ENCODE assay signal across 30 mouse cellular contexts in the genomic region with DNA sequence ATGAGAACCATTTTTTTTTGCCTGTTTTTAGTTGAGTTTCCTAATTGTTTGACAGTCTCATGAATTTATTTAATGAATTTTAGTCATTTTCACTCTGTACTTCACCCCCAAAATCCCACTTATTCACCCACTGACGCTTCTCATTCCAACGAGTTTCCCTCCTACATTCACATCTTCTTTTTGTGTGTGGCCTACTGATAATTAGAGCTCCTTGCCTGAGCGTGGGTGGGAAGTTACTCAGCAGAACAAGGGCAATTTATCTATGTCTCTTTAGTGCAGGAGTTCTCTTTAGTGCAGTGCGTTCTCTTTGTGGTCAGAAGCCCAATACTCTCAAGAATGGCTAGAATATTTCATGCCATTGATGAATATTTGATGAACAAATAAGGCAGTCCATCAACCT.
A peak's percentile ranks its signal among the peaks of the same experiment; 100 is the strongest.
DNase-seq lines count a peak whose midpoint lies in the region; ATAC-seq and TF ChIP-seq lines count a peak whose summit lies in the region.
"Had no signal": no experiment of that assay in that cellular context is flagged by ENCODE, and none has a peak within 500 bp of the region (broad histone marks: within the 10 kb centered on the region; RNA-seq: fewer than 3 reads in every experiment).

No protein-coding gene starts in this region.

- TF ChIP-seq CTCF in MEL (IDR thresholded peaks at IDR 0.05 in 2 of 3, conservative IDR thresholded peaks at IDR 0.05 in 1 of 3; ENCODE audit: control insufficient read depth in 1 of 3, insufficient read depth in 1 of 3, low read depth in 2 of 3, low read length in 3 of 3, poor library complexity in 1 of 3, severe bottlenecking in 1 of 3) = no peak

- peaks cover 0 to 2% of the 10 kb centered on the region in 2 experiments; a peak in 1 of 4 replicates for H3K36me3 ChIP-seq in MEL (ENCODE audit: control insufficient read depth in 1 of 2, insufficient read depth in 2 of 2, low read length in 2 of 2)
- no peaks in the 10 kb centered on the region for H3K36me3 ChIP-seq in midbrain, embryonic 13.5 days
- H3K36me3 ChIP-seq: embryonic facial prominence, embryonic 10.5 days; embryonic facial prominence, embryonic 13.5 days; forebrain, embryonic 12.5 days; forebrain, embryonic 15.5 days; heart, embryonic 13.5 days had no signal

- ATAC-seq in midbrain, embryonic 13.5 days = no peak
- ATAC-seq: activated CD4-positive, CD25-positive, alpha-beta regulatory T cell, adult 4 months; forebrain, embryonic 15.5 days; hindbrain, postnatal 0 days; inflammation-experienced regulatory T-cells, adult 6 months had no signal

- no peaks in the 10 kb centered on the region for H3K27me3 ChIP-seq in MEL (ENCODE audit: control insufficient read depth in 1 of 2, insufficient read depth in 2 of 2, low read length in 2 of 2)
- no peaks in the 10 kb centered on the region for H3K27me3 ChIP-seq in midbrain, embryonic 13.5 days
- H3K27me3 ChIP-seq: embryonic facial prominence, embryonic 13.5 days; forebrain, embryonic 12.5 days; forebrain, embryonic 15.5 days; heart, embryonic 13.5 days had no signal

- WGBS in midbrain, embryonic 13.5 days = 74% methylated on average over 4 of the region's 4 CpGs

- TF ChIP-seq RAD21 in MEL (IDR thresholded peaks at IDR 0.05; ENCODE audit: low read depth, low read length) = no peak

- DNase-seq in frontal cortex, adult 2 months (ENCODE audit: extremely low spot score in 1 of 2, low spot score in 1 of 2) = peak; percentile 9 to 34
- DNase-seq in frontal cortex, postnatal 10 days (ENCODE audit: low spot score in 2 of 2) = no peak
- peak; percentile 11 for DNase-seq in layer of hippocampus, adult 9-11 months
- no peak for DNase-seq in layer of hippocampus, adult 9-10 months (ENCODE audit: low spot score)
- peak; percentile 24 for DNase-seq in MEL (ENCODE audit: low read depth, low spot score)
- DNase-seq in brain, adult 2 months (ENCODE audit: low read depth, low spot score) = peak; percentile 74
- DNase-seq in cerebellum, adult 9-11 months = no peak
- DNase-seq: adrenal gland, adult 8-10 months; adrenal gland, postnatal 36 days; cerebellum, adult 11 months; cerebellum, adult 2 months; cerebellum, postnatal 10 days; cerebellum, postnatal 36 days; embryo, embryonic 11 days; gastrocnemius, adult 2 months; gastrocnemius, postnatal 14 days; heart, adult 11 months; heart, postnatal 14 days; heart, postnatal 4 days had no signal

- TF ChIP-seq EP300 in MEL (IDR thresholded peaks at IDR 0.05; ENCODE audit: low read depth in 1 of 2, low read length in 2 of 2) = peak; percentile 36 to 58; a peak in 3 of 4 replicates

- no peaks in the 10 kb centered on the region for H3K79me2 ChIP-seq in MEL (ENCODE audit: control insufficient read depth, insufficient read depth, low read length, poor library complexity)

- H3K4me3 ChIP-seq in MEL (ENCODE audit: control insufficient read depth in 1 of 2, insufficient read depth in 1 of 2, low read depth in 2 of 2, low read length in 2 of 2) = no peak overlapping the region
- H3K4me3 ChIP-seq in midbrain, embryonic 13.5 days (replicated peaks) = no peak overlapping the region
- H3K4me3 ChIP-seq: embryonic facial prominence, embryonic 10.5 days; embryonic facial prominence, embryonic 13.5 days; erythroblast, embryonic 14.5 days; forebrain, embryonic 12.5 days; forebrain, embryonic 15.5 days; gastrocnemius, adult 2 months; heart, embryonic 13.5 days had no signal

- H3K27ac ChIP-seq in MEL (ENCODE audit: control insufficient read depth, low read depth, low read length) = no peak overlapping the region
- no peak overlapping the region for H3K27ac ChIP-seq in midbrain, embryonic 13.5 days
- H3K27ac ChIP-seq: embryonic facial prominence, embryonic 10.5 days; embryonic facial prominence, embryonic 13.5 days; forebrain, embryonic 12.5 days; forebrain, embryonic 15.5 days; gastrocnemius, adult 2 months; heart, embryonic 13.5 days; hindbrain, embryonic 14.5 days; hindbrain, postnatal 0 days had no signal

- no peak overlapping the region for H3K4me2 ChIP-seq in midbrain, embryonic 13.5 days (replicated peaks)
- H3K4me2 ChIP-seq: embryonic facial prominence, embryonic 13.5 days; forebrain, embryonic 12.5 days; forebrain, embryonic 15.5 days; heart, embryonic 13.5 days; hindbrain, embryonic 14.5 days had no signal

- TF ChIP-seq POLR2A in MEL (IDR thresholded peaks at IDR 0.05; ENCODE audit: control insufficient read depth in 1 of 2, insufficient read depth in 1 of 2, low read depth in 1 of 2, low read length in 2 of 2, poor library complexity in 1 of 2) = no peak

- H3K9ac ChIP-seq in MEL (ENCODE audit: control insufficient read depth, low read depth, low read length, poor library complexity, severe bottlenecking) = no peak overlapping the region
- H3K9ac ChIP-seq in midbrain, embryonic 13.5 days (replicated peaks) = no peak overlapping the region
- H3K9ac ChIP-seq: embryonic facial prominence, embryonic 13.5 days; forebrain, embryonic 12.5 days; forebrain, embryonic 15.5 days; heart, embryonic 13.5 days; hindbrain, embryonic 14.5 days had no signal

- H3K9me3 ChIP-seq in MEL (replicated peaks; ENCODE audit: insufficient read depth, low read length) = no peaks in the 10 kb centered on the region
- no peaks in the 10 kb centered on the region for H3K9me3 ChIP-seq in midbrain, embryonic 13.5 days
- H3K9me3 ChIP-seq: embryonic facial prominence, embryonic 10.5 days; embryonic facial prominence, embryonic 13.5 days; forebrain, embryonic 12.5 days; forebrain, embryonic 15.5 days; heart, embryonic 13.5 days had no signal

- H3K4me1 ChIP-seq in MEL (ENCODE audit: control insufficient read depth in 1 of 2, insufficient read depth in 2 of 2, low read length in 2 of 2) = no peaks in the 10 kb centered on the region
- H3K4me1 ChIP-seq in midbrain, embryonic 13.5 days (replicated peaks) = no peaks in the 10 kb centered on the region
- H3K4me1 ChIP-seq: embryonic facial prominence, embryonic 10.5 days; embryonic facial prominence, embryonic 13.5 days; forebrain, embryonic 12.5 days; forebrain, embryonic 15.5 days; heart, embryonic 13.5 days had no signal

TF ChIP-seq in MEL, 35 proteins besides CTCF, POLR2A, EP300 and RAD21:
- TF ChIP-seq GATA1 (IDR thresholded peaks at IDR 0.05; ENCODE audit: low read depth, low read length) = 0 out of 2 replicates have a peak, but pooled peaks have one; percentile 18
- no peak for TF ChIP-seq USF2 (IDR thresholded peaks at IDR 0.05; ENCODE audit: borderline replicate concordance in 1 of 2, insufficient read depth in 1 of 2, low read depth in 1 of 2, low read length in 2 of 2)
TF ChIP-seq in MEL: peak in this region for 1.

Comparison
In these comparisons a context has a peak if more than half of its experiments do, and no peak if none do; other contexts are left out.
1. DNase-seq: peak in frontal cortex, adult 2 months (2 of 2), layer of hippocampus, adult 9-11 months (single experiment), MEL (single experiment) and brain, adult 2 months (single experiment); none in frontal cortex, postnatal 10 days (0 of 2), layer of hippocampus, adult 9-10 months (single experiment) and cerebellum, adult 9-11 months (single experiment).